10 mouse cellular contexts compared by ENCODE assay signal in genomic region chr3:75861677-75862076, GRCm38 (mm10).
DNase-seq lines count a peak whose midpoint lies in the region; ATAC-seq and TF ChIP-seq lines count a peak whose summit lies in the region.
"Had no signal": no experiment of that assay in that cellular context is flagged by ENCODE, and none has a peak within 500 bp of the region (broad histone marks: within the 10 kb centered on the region; RNA-seq: fewer than 3 reads in every experiment).

No protein-coding gene starts in this region.

- 37% methylated on average over 4 of the region's 4 CpGs for WGBS in forebrain, embryonic 11.5 days
- WGBS in forebrain, embryonic 13.5 days: 32% methylated on average over 4 of the region's 4 CpGs
- WGBS in neural tube, embryonic 15.5 days: 34% methylated on average over 4 of the region's 4 CpGs
- WGBS in bone marrow, adult 2 months: 29% methylated on average over 4 of the region's 4 CpGs

- H3K4me1 ChIP-seq in forebrain, embryonic 11.5 days (replicated peaks; ENCODE audit: control insufficient read depth, insufficient read depth, low read length): no peaks in the 10 kb centered on the region; the same call in 1 of the 2 replicates
- no peaks in the 10 kb centered on the region for H3K4me1 ChIP-seq in forebrain, embryonic 13.5 days
- H3K4me1 ChIP-seq in neural tube, embryonic 15.5 days: no peaks in the 10 kb centered on the region
- no peaks in the 10 kb centered on the region; the same call in 1 of the 2 replicates for H3K4me1 ChIP-seq in bone marrow, adult 2 months (ENCODE audit: control insufficient read depth, insufficient read depth, low read length)
- H3K4me1 ChIP-seq: embryonic facial prominence, embryonic 13.5 days; limb, embryonic 15.5 days had no signal

- no peak for TF ChIP-seq POLR2A in bone marrow, adult 2 months (IDR thresholded peaks at IDR 0.05; ENCODE audit: borderline replicate concordance, control insufficient read depth, low read depth, low read length)

- no peaks in the 10 kb centered on the region for H3K27me3 ChIP-seq in forebrain, embryonic 11.5 days (ENCODE audit: control insufficient read depth, insufficient read depth, low read length)
- H3K27me3 ChIP-seq in forebrain, embryonic 13.5 days: no peaks in the 10 kb centered on the region
- no peaks in the 10 kb centered on the region for H3K27me3 ChIP-seq in neural tube, embryonic 15.5 days (replicated peaks)
- H3K27me3 ChIP-seq: embryonic facial prominence, embryonic 13.5 days; limb, embryonic 15.5 days had no signal

- no peaks in the 10 kb centered on the region for H3K36me3 ChIP-seq in forebrain, embryonic 11.5 days (ENCODE audit: control insufficient read depth, insufficient read depth, low read length)
- no peaks in the 10 kb centered on the region for H3K36me3 ChIP-seq in forebrain, embryonic 13.5 days (ENCODE audit: poor library complexity, severe bottlenecking)
- H3K36me3 ChIP-seq in neural tube, embryonic 15.5 days: no peaks in the 10 kb centered on the region
- H3K36me3 ChIP-seq: embryonic facial prominence, embryonic 13.5 days; limb, embryonic 15.5 days had no signal

- no peak overlapping the region for H3K4me2 ChIP-seq in forebrain, embryonic 11.5 days (ENCODE audit: low read depth, low read length, severe bottlenecking)
- H3K4me2 ChIP-seq in forebrain, embryonic 13.5 days: no peak overlapping the region
- no peak overlapping the region for H3K4me2 ChIP-seq in neural tube, embryonic 15.5 days
- H3K4me2 ChIP-seq: embryonic facial prominence, embryonic 13.5 days; limb, embryonic 15.5 days had no signal

- peak; percentile 88 for TF ChIP-seq CTCF in bone marrow, adult 2 months (IDR thresholded peaks at IDR 0.05; ENCODE audit: control insufficient read depth, insufficient read depth, low read length)

- H3K27ac ChIP-seq in forebrain, embryonic 11.5 days (ENCODE audit: low read depth, low read length): no peak overlapping the region
- no peak overlapping the region for H3K27ac ChIP-seq in forebrain, embryonic 13.5 days
- no peak overlapping the region for H3K27ac ChIP-seq in neural tube, embryonic 15.5 days (replicated peaks)
- H3K27ac ChIP-seq in bone marrow, adult 2 months (ENCODE audit: control insufficient read depth, insufficient read depth, low read depth, low read length, poor library complexity): no peak overlapping the region
- H3K27ac ChIP-seq: embryonic facial prominence, embryonic 13.5 days; limb, embryonic 15.5 days had no signal

- DNase-seq in forebrain, embryonic 11.5 days (ENCODE audit: low spot score): peak; percentile 59
- DNase-seq in neural tube, embryonic 10.5 days (ENCODE audit: extremely low spot score, low spot score): peak; percentile 58
- peak; percentile 37 to 65 for DNase-seq in heart, postnatal 10 days
- DNase-seq in lung, postnatal 4 days: peak; percentile 31 to 48
- peak; percentile 16 for DNase-seq in testis, postnatal 14 days (ENCODE audit: low spot score)

- H3K4me3 ChIP-seq in forebrain, embryonic 11.5 days (ENCODE audit: low read depth, low read length): no peak overlapping the region
- no peak overlapping the region for H3K4me3 ChIP-seq in forebrain, embryonic 13.5 days
- H3K4me3 ChIP-seq in neural tube, embryonic 15.5 days (replicated peaks): no peak overlapping the region
- no peak overlapping the region for H3K4me3 ChIP-seq in bone marrow, adult 2 months (replicated peaks; ENCODE audit: control insufficient read depth, low read depth, low read length)
- H3K4me3 ChIP-seq: embryonic facial prominence, embryonic 13.5 days; limb, embryonic 15.5 days had no signal

- intact Hi-C loops in heart, postnatal 10 days (cut with DNase I): loop anchor here (5.0 kb wide), 1 partner anchor 644 kb away; no protein-coding TSS in a partner anchor

- H3K9me3 ChIP-seq in forebrain, embryonic 11.5 days (ENCODE audit: control insufficient read depth, low read length): no peaks in the 10 kb centered on the region
- H3K9me3 ChIP-seq in forebrain, embryonic 13.5 days (replicated peaks): no peaks in the 10 kb centered on the region
- H3K9me3 ChIP-seq in neural tube, embryonic 15.5 days (replicated peaks): no peaks in the 10 kb centered on the region
- H3K9me3 ChIP-seq: embryonic facial prominence, embryonic 13.5 days; limb, embryonic 15.5 days had no signal

- 0 out of 2 replicates have a peak, but pooled peaks have one; percentile 42 for ATAC-seq in forebrain, embryonic 11.5 days (replicated peaks; ENCODE audit: low FRiP score)
- no peak for ATAC-seq in forebrain, embryonic 13.5 days
- no peak for ATAC-seq in neural tube, embryonic 15.5 days (ENCODE audit: low FRiP score)

- H3K9ac ChIP-seq in forebrain, embryonic 11.5 days (ENCODE audit: low read length): no peak overlapping the region
- H3K9ac ChIP-seq in forebrain, embryonic 13.5 days: no peak overlapping the region
- H3K9ac ChIP-seq in neural tube, embryonic 15.5 days (replicated peaks): no peak overlapping the region
- H3K9ac ChIP-seq: embryonic facial prominence, embryonic 13.5 days; limb, embryonic 15.5 days had no signal
